Comparison of ENCODE assay signal across 19 mouse cellular contexts in the genomic region with DNA sequence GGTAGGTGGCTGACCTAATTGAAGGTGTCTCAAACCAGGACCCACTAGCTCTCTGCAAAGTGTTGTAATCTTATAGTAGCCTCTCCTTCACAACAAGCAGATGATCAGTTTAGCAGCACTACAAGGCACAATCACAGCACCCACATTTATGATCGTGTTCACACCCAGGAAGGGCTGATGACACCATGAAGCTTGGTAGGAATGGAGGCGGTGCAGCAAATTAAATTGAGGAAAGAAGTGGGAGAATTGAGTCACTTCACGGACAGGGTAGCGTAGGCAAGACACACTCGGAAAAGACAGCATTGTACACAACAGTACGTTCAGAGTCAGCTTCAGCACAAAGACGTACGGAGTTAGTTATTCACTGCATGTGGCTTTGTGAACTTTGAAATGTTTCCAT.
A peak's percentile ranks its signal among the peaks of the same experiment; 100 is the strongest.
DNase-seq lines count a peak whose midpoint lies in the region; ATAC-seq lines count a peak whose summit lies in the region.
"Had no signal": no experiment of that assay in that cellular context is flagged by ENCODE, and none has a peak within 500 bp of the region (broad histone marks: within the 10 kb centered on the region; RNA-seq: fewer than 3 reads in every experiment).

No protein-coding gene starts in this region.

- no peak for DNase-seq in frontal cortex, postnatal 10 days (ENCODE audit: low spot score in 2 of 2)
- DNase-seq in right cerebral cortex, adult 18-20 months = peak; percentile 79
- no peak for DNase-seq in right cerebral cortex, postnatal 4 days
- DNase-seq in left cerebral cortex, postnatal 14 days (ENCODE audit: low spot score in 2 of 2) = peak; percentile 24 to 55
- DNase-seq in telencephalon, adult 2 months (ENCODE audit: low read depth, low spot score) = peak; percentile 69
- no peak for DNase-seq in layer of hippocampus, postnatal 36 days
- DNase-seq: adrenal gland, adult 8-10 months; adrenal gland, postnatal 36 days; B cell, adult 2 months; cerebellum, adult 11-12 months; cerebellum, adult 9-10 months; cerebellum, postnatal 25 days; gastrocnemius, postnatal 10 days; heart, adult 18-20 months; heart, postnatal 10 days; heart, postnatal 4 days had no signal

- peak; percentile 94 for ATAC-seq in frontal cortex, adult (ENCODE audit: low TSS enrichment)
- ATAC-seq: CD4-positive, CD25-positive, alpha-beta regulatory T cell, adult 4 months; forebrain, embryonic 15.5 days had no signal

- intact Hi-C loops in left cerebral cortex, postnatal 14 days (cut with DNase I) = no loop called here

Comparison
In these comparisons a context has a peak if more than half of its experiments do, and no peak if none do; other contexts are left out.
1. DNase-seq: peak in right cerebral cortex, adult 18-20 months (single experiment), left cerebral cortex, postnatal 14 days (2 of 2) and telencephalon, adult 2 months (single experiment); none in frontal cortex, postnatal 10 days (0 of 2), right cerebral cortex, postnatal 4 days (single experiment) and layer of hippocampus, postnatal 36 days (0 of 2).